Mouse (Mus musculus) testis, adult 2 months (tissue): ENCODE results near the gene Pgd.

Experiments
- CTCF ChIP-seq: fragments of 200-500 bp; IDR thresholded peaks from 2 replicates; pipeline ENCODE4 v1.5.1; 2012; ENCODE audit warnings: low read depth, mild to moderate bottlenecking, inconsistent platforms, low read length, moderate library complexity; ENCODE audit not compliant: control insufficient read depth, insufficient read depth, insufficient replicate concordance
- POLR2A ChIP-seq: fragments of 200-500 bp; IDR thresholded peaks from 2 replicates; pipeline ENCODE4 v1.6.1; 2012; ENCODE audit warnings: low read depth, mild to moderate bottlenecking, inconsistent platforms, low read length, moderate library complexity; ENCODE audit not compliant: control insufficient read depth

DNA sequence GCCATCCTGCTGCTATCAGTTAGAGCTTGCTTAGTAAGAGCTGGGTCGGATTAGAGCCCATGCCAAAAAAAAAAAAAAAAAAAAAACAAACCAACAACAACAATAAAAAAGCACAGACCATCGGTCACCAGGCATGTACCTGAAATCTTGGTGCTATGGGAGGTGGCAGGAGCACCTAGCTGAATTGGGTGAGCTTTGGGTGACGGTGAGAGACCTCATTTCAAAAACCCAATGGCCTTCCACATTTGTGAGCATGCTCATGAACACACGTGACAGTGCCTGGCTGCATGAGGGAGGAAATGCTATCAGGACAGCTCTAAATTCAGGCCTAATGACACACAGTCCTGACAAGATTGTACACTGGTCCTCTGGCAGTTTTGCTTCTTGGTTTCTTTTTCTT lies 18.5 kb downstream of the Pgd start:
- TF ChIP-seq CTCF: no peak
- TF ChIP-seq POLR2A: no peak
